Mouse (Mus musculus): ENCODE data around the gene Cel. TPM values are rescaled to one million over a fixed set of nuclear protein-coding genes. Genes with fewer than 3 reads are reported as not detected.

Cel gene
- not detected in 2 replicates for polyA plus RNA-seq (2014; fragmentation: Nextera tagmentation; extraction: Ambion mirVana)

DNA sequence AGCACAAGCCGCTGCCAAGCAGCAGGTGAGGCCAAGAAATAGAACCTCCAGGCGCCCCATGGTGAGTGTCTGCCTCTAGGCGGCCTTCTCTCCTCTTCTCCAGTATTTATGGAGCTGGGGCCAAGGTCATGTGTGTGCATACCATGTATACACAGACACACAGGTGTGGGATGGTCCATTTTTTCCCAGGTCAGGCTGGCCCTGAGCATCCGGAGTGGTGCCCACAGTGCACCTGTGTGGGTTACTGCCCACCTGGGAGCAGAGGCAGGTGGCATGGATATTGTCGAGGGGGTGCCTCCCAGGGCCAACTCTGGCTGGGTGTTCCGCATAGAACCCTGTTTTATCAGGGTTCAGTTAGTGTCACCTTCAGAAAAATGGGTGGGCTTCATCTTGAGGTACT lies at the start of gene Cel:
TSS of gene Cel (minus strand) at position 101 of the 400 bp plus-strand sequence.
- no peak within 1 kb of the TSS for H3K4me3 ChIP-seq (replicated peaks; ENCODE audit: low read depth, low read length)
- H3K4me1 ChIP-seq (ENCODE audit: control insufficient read depth, insufficient read depth, low read length) = no peaks in the 10 kb centered on the region
- H3K4me2 ChIP-seq (ENCODE audit: low read length) = no peak within 1 kb of the TSS
- no peak within 1 kb of the TSS for H3K27ac ChIP-seq (replicated peaks; ENCODE audit: low read depth, low read length)
- DNase-seq (no peak), ATAC-seq (ENCODE audit: low FRiP score, low TSS enrichment) (no peak)
- 72% methylated on average over 6 of the region's 6 CpGs for WGBS
- no peaks in the 10 kb centered on the region for H3K27me3 ChIP-seq (ENCODE audit: control insufficient read depth, insufficient read depth, low read length)
- H3K9me3 ChIP-seq (ENCODE audit: control insufficient read depth, low read length) = no peaks in the 10 kb centered on the region
- H3K36me3 ChIP-seq (ENCODE audit: control insufficient read depth, insufficient read depth, low read length) = peaks cover 35% of the 10 kb centered on the region
- H3K9ac ChIP-seq (replicated peaks; ENCODE audit: low read length) = no peak within 1 kb of the TSS

DNA sequence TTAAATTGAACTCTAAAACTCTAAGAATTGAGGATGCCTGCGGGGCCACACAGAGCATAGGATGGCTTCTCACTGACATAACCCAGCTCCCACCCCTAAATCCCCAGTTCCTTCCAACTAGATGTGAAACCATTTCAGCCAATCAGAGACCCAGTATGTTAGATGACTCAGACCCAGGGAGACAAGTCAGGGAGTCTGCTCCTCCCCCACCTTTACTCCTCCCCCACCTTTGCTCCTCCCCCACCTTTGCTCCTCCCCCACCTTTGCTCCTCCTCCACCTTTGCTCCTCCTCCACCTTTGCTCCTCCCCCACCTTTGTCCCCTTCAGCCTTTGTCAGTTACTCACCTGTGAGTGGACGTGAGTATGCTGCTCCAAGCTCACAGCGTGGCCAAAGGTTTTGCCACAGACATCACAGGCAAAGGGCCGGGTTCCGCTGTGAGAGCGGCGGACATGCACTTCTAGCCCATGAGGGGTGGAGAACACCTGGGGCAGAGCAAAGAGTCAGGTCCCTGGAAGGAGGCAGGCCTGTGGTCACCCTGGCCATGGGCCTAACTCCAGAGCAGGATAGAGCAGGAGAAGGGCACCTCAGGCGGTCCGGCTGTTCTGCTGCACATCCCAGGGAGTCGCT lies 49.3 kb upstream of the Cel start:
- no peak for DNase-seq
- no peaks in the 10 kb centered on the region for H3K9me3 ChIP-seq (ENCODE audit: control insufficient read depth, low read length)
- no peak overlapping the region for H3K4me2 ChIP-seq (ENCODE audit: low read length)
- H3K27me3 ChIP-seq (ENCODE audit: control insufficient read depth, insufficient read depth, low read length) = no peaks in the 10 kb centered on the region
- no peak overlapping the region for H3K4me3 ChIP-seq (replicated peaks; ENCODE audit: low read depth, low read length)
- no peak overlapping the region for H3K9ac ChIP-seq (replicated peaks; ENCODE audit: low read length)
- H3K27ac ChIP-seq (replicated peaks; ENCODE audit: low read depth, low read length) = no peak overlapping the region
- 68% methylated on average over 10 of the region's 10 CpGs for WGBS
- no peaks in the 10 kb centered on the region for H3K36me3 ChIP-seq (ENCODE audit: control insufficient read depth, insufficient read depth, low read length)
- ATAC-seq (ENCODE audit: low FRiP score, low TSS enrichment) = no peak
- no peaks in the 10 kb centered on the region for H3K4me1 ChIP-seq (ENCODE audit: control insufficient read depth, insufficient read depth, low read length)

DNA sequence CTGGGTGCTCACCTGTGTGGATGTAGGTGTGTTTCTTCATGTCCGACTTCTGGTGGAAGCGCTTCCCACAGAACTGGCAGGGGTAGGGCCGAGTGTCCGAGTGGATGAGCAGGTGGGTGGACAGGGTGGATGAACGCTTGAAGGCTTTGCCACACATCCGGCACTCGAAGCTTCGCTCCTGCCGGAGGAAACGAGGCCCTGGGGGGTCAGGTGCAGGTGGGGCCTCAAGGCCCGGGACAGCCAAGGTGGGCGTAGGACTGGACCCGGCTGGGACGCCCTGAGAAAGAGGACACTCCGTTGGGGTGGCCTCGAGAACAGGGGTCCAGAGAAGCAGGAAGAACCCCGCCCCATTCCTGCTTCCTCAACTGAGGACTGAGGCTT lies 48.2 kb upstream of the Cel start:
- H3K36me3 ChIP-seq (ENCODE audit: control insufficient read depth, insufficient read depth, low read length) = no peaks in the 10 kb centered on the region
- H3K4me1 ChIP-seq (ENCODE audit: control insufficient read depth, insufficient read depth, low read length) = no peaks in the 10 kb centered on the region
- no peak overlapping the region for H3K4me3 ChIP-seq (replicated peaks; ENCODE audit: low read depth, low read length)
- H3K4me2 ChIP-seq (ENCODE audit: low read length) = no peak overlapping the region
- no peaks in the 10 kb centered on the region for H3K9me3 ChIP-seq (ENCODE audit: control insufficient read depth, low read length)
- ATAC-seq (ENCODE audit: low FRiP score, low TSS enrichment) (no peak), DNase-seq (no peak)
- WGBS = 88% methylated on average over 17 of the region's 17 CpGs
- H3K9ac ChIP-seq (replicated peaks; ENCODE audit: low read length) = no peak overlapping the region
- no peak overlapping the region for H3K27ac ChIP-seq (replicated peaks; ENCODE audit: low read depth, low read length)
- no peaks in the 10 kb centered on the region for H3K27me3 ChIP-seq (ENCODE audit: control insufficient read depth, insufficient read depth, low read length)

GRCm38 (mm10) chr2:28610716-28611406 lies 47.7 kb upstream of the Cel start:
- ATAC-seq (ENCODE audit: low FRiP score, low TSS enrichment) = no peak
- no peak overlapping the region for H3K9ac ChIP-seq (replicated peaks; ENCODE audit: low read length)
- no peaks in the 10 kb centered on the region for H3K4me1 ChIP-seq (ENCODE audit: control insufficient read depth, insufficient read depth, low read length)
- H3K27me3 ChIP-seq (ENCODE audit: control insufficient read depth, insufficient read depth, low read length) = no peaks in the 10 kb centered on the region
- H3K4me3 ChIP-seq (replicated peaks; ENCODE audit: low read depth, low read length) = no peak overlapping the region
- 61% methylated on average over 12 of the region's 12 CpGs for WGBS
- no peak for DNase-seq
- no peak overlapping the region for H3K27ac ChIP-seq (replicated peaks; ENCODE audit: low read depth, low read length)
- H3K36me3 ChIP-seq (ENCODE audit: control insufficient read depth, insufficient read depth, low read length) = no peaks in the 10 kb centered on the region
- no peaks in the 10 kb centered on the region for H3K9me3 ChIP-seq (ENCODE audit: control insufficient read depth, low read length)
- H3K4me2 ChIP-seq (ENCODE audit: low read length) = no peak overlapping the region

DNA sequence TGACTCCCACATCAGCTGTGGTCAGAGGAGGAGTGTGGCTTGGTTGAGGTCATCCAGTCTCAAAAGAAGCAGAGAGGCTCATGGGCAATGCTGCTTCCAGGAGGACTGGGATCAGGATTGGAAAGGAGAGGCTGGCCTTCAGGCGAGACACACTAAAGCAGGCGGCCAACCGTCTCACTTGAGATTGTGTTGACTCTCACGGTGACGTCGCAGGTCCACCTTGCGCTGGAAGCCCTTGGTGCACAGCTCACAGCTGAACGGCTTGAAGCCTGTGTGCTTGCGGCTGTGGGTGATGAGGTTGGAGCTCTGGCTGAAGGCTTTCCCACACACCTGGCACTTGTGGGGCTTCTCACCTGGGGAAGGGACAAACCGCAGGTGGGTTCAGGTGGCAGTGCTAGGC lies 46.6 kb upstream of the Cel start:
- H3K27me3 ChIP-seq (ENCODE audit: control insufficient read depth, insufficient read depth, low read length) = no peaks in the 10 kb centered on the region
- 88% methylated on average over 10 of the region's 10 CpGs for WGBS
- no peak for ATAC-seq (ENCODE audit: low FRiP score, low TSS enrichment)
- no peak overlapping the region for H3K9ac ChIP-seq (replicated peaks; ENCODE audit: low read length)
- no peaks in the 10 kb centered on the region for H3K36me3 ChIP-seq (ENCODE audit: control insufficient read depth, insufficient read depth, low read length)
- no peak overlapping the region for H3K27ac ChIP-seq (replicated peaks; ENCODE audit: low read depth, low read length)
- no peak for DNase-seq
- H3K4me3 ChIP-seq (replicated peaks; ENCODE audit: low read depth, low read length) = no peak overlapping the region
- H3K9me3 ChIP-seq (ENCODE audit: control insufficient read depth, low read length) = no peaks in the 10 kb centered on the region
- no peaks in the 10 kb centered on the region for H3K4me1 ChIP-seq (ENCODE audit: control insufficient read depth, insufficient read depth, low read length)
- no peak overlapping the region for H3K4me2 ChIP-seq (ENCODE audit: low read length)

DNA sequence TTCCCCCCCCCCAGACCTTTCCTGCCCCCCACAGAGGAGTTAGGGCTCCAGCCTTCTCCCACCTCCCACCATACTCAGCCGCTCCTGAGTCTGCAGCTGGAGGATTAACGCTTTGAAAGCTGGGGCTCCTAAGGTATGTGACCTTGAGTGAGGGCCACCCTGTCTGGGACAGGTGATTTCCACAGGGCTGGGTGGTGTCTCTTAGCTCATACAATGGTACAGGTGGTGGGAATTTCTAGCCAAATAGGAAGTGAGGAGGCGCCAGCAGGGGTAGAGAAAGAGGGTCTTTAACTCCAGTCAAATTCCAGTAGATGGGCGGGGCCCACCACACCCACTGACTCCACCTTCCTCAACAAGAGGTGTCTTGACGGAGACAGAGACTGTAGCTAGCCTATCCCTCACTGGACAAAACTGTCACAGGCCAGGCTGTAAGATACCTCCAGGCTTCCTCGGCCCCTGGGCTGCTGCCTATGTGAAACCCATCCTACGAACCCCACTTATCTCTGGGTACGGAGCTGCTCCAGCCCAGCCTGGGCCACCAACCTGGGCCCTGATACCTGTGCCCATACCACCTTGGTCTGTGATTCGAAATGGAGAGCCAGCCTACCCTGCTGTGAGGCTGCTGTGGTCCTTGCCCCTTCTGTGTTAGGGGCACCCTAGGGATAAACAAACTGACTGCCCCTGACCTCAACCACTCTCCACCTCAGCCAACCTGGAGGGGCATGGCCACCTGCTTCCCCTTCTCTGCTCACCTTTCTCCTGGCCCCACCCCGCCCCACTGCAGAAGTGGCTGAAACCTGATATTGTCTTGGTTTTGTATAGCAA lies 44.4 kb upstream of the Cel start:
- ATAC-seq (ENCODE audit: low FRiP score, low TSS enrichment) = no peak
- Histone ChIP-seq H3K4me3 (replicated peaks; ENCODE audit: low read depth, low read length) (no peak overlapping the region), H3K36me3 (ENCODE audit: control insufficient read depth, insufficient read depth, low read length) (no peaks in the 10 kb centered on the region), H3K4me1 (ENCODE audit: control insufficient read depth, insufficient read depth, low read length) (no peaks in the 10 kb centered on the region), H3K9me3 (ENCODE audit: control insufficient read depth, low read length) (no peaks in the 10 kb centered on the region), H3K4me2 (ENCODE audit: low read length) (no peak overlapping the region), H3K27me3 (ENCODE audit: control insufficient read depth, insufficient read depth, low read length) (no peaks in the 10 kb centered on the region), H3K9ac (replicated peaks; ENCODE audit: low read length) (no peak overlapping the region), H3K27ac (replicated peaks; ENCODE audit: low read depth, low read length) (no peak overlapping the region)
- no peak for DNase-seq
- WGBS = 53% methylated on average over 10 of the region's 10 CpGs

DNA sequence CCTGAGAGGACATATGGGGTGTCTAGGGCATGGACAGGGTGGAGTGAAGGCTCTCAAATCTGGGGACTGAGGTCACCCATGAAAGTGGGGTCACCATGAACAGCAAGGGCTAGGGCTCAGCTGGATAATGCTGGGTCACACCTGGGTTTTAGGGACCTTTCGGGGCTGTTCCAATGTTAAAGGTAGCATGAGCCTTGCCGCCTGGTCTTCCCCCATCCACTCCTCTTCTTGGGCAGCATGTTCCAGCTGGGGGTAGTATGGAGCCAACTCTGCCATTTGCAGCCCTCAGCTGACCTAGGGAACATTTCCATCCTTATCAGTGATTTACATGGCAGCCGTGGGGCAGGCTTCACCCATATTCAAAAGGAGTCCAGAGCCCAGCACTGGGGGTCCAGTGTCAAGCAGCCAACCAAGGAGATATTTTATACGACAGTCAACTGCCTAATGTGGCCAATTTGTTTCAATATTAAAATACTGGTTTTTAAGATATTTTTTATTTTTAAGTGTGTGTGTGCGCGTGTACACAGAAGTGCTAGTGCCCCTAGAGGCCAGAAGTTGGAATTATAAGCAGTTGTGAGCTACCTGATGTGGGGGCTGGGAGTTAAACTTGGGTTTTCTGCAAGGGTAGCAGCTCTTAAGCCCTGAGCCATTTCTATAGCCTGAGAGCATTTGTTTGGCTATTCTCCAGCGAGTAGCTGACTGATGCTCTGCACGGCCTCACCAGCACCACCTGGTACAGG lies 43.6 kb upstream of the Cel start:
- WGBS = 67% methylated on average over 8 of the region's 8 CpGs
- Histone ChIP-seq H3K4me2 (ENCODE audit: low read length) (no peak overlapping the region), H3K9ac (replicated peaks; ENCODE audit: low read length) (no peak overlapping the region), H3K4me3 (replicated peaks; ENCODE audit: low read depth, low read length) (no peak overlapping the region), H3K27me3 (ENCODE audit: control insufficient read depth, insufficient read depth, low read length) (no peaks in the 10 kb centered on the region), H3K36me3 (ENCODE audit: control insufficient read depth, insufficient read depth, low read length) (no peaks in the 10 kb centered on the region), H3K9me3 (ENCODE audit: control insufficient read depth, low read length) (no peaks in the 10 kb centered on the region), H3K27ac (replicated peaks; ENCODE audit: low read depth, low read length) (no peak overlapping the region), H3K4me1 (ENCODE audit: control insufficient read depth, insufficient read depth, low read length) (no peaks in the 10 kb centered on the region)
- ATAC-seq (ENCODE audit: low FRiP score, low TSS enrichment) (no peak), DNase-seq (peak; percentile 46)

DNA sequence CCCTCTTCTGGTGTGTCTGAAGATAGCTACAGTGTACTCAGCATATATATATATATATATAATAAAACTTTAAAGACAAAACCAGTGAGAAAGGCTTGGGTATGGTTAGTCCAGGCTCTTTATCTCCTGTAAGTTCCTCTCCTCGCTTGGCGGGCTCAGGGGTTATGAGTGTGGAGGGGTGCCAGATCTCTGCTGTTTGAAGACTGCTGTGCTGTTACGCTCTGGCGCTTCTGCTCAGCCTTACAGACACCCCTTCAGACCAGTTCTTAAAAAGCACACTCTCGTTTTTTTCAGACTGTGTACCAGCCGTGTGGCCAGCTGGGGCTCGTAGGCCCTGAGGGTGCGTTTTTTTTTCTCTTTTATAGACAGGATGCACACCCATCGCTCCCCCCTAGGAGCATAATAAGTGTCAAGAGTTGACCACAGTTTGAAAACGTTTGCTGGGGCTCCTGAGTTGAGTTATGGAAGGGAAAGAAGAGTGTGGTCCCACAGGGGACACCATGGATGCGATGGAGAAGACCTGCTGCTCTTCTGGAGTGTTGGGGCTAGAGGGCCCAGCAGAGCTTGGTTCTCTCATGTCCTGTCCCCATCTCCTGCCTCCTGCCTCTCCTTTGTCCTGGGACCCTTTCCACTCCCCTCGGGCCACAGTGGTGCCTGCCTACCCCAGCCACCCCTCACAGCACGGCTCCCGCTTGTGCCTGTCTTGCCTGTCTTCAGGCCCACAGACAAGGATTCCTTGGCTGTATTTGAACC lies 42.8 kb upstream of the Cel start:
- H3K4me1 ChIP-seq (ENCODE audit: control insufficient read depth, insufficient read depth, low read length) = no peaks in the 10 kb centered on the region
- H3K36me3 ChIP-seq (ENCODE audit: control insufficient read depth, insufficient read depth, low read length) = no peaks in the 10 kb centered on the region
- 62% methylated on average over 14 of the region's 14 CpGs for whole genome bisulfite sequencing
- ATAC-seq (ENCODE audit: low FRiP score, low TSS enrichment) = no peak
- no peaks in the 10 kb centered on the region for H3K27me3 ChIP-seq (ENCODE audit: control insufficient read depth, insufficient read depth, low read length)
- H3K9me3 ChIP-seq (ENCODE audit: control insufficient read depth, low read length) = no peaks in the 10 kb centered on the region
- DNase-seq = no peak
- no peak overlapping the region for H3K27ac ChIP-seq (replicated peaks; ENCODE audit: low read depth, low read length)
- no peak overlapping the region for H3K4me2 ChIP-seq (ENCODE audit: low read length)
- no peak overlapping the region for H3K4me3 ChIP-seq (replicated peaks; ENCODE audit: low read depth, low read length)
- no peak overlapping the region for H3K9ac ChIP-seq (replicated peaks; ENCODE audit: low read length)

Data from midbrain, embryonic 14.5 days (tissue).